Mouse (Mus musculus) MEL (cell line): ENCODE measurements around the gene Sphkap.

Source experiments
- CTCF ChIP-seq, 3 experiments: IDR thresholded peaks in 2 of 3; conservative IDR thresholded peaks in 1 of 3; 2 replicates each; pipeline ENCODE4 v1.5.1; 2011 to 2012; ENCODE audit warnings: low read length in 3 of 3, low read depth in 2 of 3, mild to moderate bottlenecking in 2 of 3, improper control_type of control experiment in 1 of 3, inconsistent platforms in 1 of 3, mixed read lengths in 1 of 3, moderate library complexity in 1 of 3; ENCODE audit not compliant: control insufficient read depth in 1 of 3, insufficient read depth in 1 of 3, poor library complexity in 1 of 3, severe bottlenecking in 1 of 3
- USF2 ChIP-seq, 2 experiments: IDR thresholded peaks; 2 replicates each; pipeline ENCODE4 v1.6.1; 2011 to 2012; ENCODE audit warnings: improper control_type of control experiment in 2 of 2, low read length in 2 of 2, borderline replicate concordance in 1 of 2, inconsistent platforms in 1 of 2, low read depth in 1 of 2, mild to moderate bottlenecking in 1 of 2; ENCODE audit not compliant: insufficient read depth in 1 of 2

DNA sequence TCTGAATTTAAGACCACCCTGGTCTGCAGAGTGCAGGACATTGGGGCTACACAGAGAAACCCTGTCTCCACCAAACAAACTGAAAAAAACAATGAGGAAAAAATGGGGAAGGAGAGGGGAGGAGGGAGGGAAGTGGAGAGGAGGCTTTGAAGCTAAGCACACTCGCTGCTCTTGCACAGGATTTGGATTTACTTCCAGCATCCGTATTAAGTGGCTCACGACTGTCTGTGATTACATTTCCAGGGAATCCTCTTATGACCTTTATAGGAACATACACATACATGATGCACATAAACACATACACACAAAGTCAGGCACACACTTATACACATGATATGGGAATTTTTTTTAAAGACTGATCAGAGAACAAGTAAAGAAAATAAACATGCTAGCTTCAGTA lies 62.9 kb downstream of the Sphkap start:
- no peak for TF ChIP-seq USF2 (IDR thresholded peaks at IDR 0.05; ENCODE audit: borderline replicate concordance in 1 of 2, insufficient read depth in 1 of 2, low read depth in 1 of 2, low read length in 2 of 2)
- no peak for TF ChIP-seq CTCF (IDR thresholded peaks at IDR 0.05 in 2 of 3, conservative IDR thresholded peaks at IDR 0.05 in 1 of 3; ENCODE audit: control insufficient read depth in 1 of 3, insufficient read depth in 1 of 3, low read depth in 2 of 3, low read length in 3 of 3, poor library complexity in 1 of 3, severe bottlenecking in 1 of 3)
